Mouse (Mus musculus) MEL (cell line): Measurements from ENCODE around the gene Has1. TPM values are rescaled to one million over a fixed set of nuclear protein-coding genes. Genes with fewer than 3 reads are reported as not detected.
A peak's percentile ranks its signal among the peaks of the same experiment; 100 is the strongest.

ENCODE experiments used
- DNase-seq: peaks from one replicate; pipeline ENCODE4 v3.0.0; 2011; ENCODE audit warnings: low read depth, low spot score
- H3K27ac ChIP-seq: 2 replicates; pipeline ENCODE4 v1.5.1; 2012; ENCODE audit warnings: low read depth, mild to moderate bottlenecking, control low read depth, low read length, moderate library complexity; ENCODE audit not compliant: control insufficient read depth
- H3K27me3 ChIP-seq, 2 experiments: fragments of 150-350 bp in 1 of 2; sonication (generic) in 1 of 2; 2 replicates each; pipeline ENCODE4 v1.6.1; 2012; ENCODE audit warnings: low read length in 2 of 2, mild to moderate bottlenecking in 2 of 2, improper control_type of control experiment in 1 of 2, moderate library complexity in 1 of 2; ENCODE audit not compliant: insufficient read depth in 2 of 2, control insufficient read depth in 1 of 2
- H3K36me3 ChIP-seq, 2 experiments: 2 replicates each; pipeline ENCODE4 v1.6.1; 2012 to 2014; ENCODE audit warnings: low read length in 2 of 2, improper control_type of control experiment in 1 of 2, inconsistent platforms in 1 of 2, mild to moderate bottlenecking in 1 of 2; ENCODE audit not compliant: insufficient read depth in 2 of 2, control insufficient read depth in 1 of 2
- H3K4me1 ChIP-seq, 2 experiments: fragments of 150-350 bp in 1 of 2; sonication (generic) in 1 of 2; 2 replicates each; pipeline ENCODE4 v1.6.1; 2012; ENCODE audit warnings: low read length in 2 of 2, improper control_type of control experiment in 1 of 2, mild to moderate bottlenecking in 1 of 2; ENCODE audit not compliant: insufficient read depth in 2 of 2, control insufficient read depth in 1 of 2
- H3K4me3 ChIP-seq, 2 experiments: fragments of 150-350 bp in 1 of 2; sonication (generic) in 1 of 2; 2 replicates each; pipeline ENCODE4 v1.5.1; 2012; ENCODE audit warnings: low read depth in 2 of 2, low read length in 2 of 2, mild to moderate bottlenecking in 2 of 2, moderate library complexity in 2 of 2, control low read depth in 1 of 2, improper control_type of control experiment in 1 of 2; ENCODE audit not compliant: control insufficient read depth in 1 of 2, insufficient read depth in 1 of 2
- H3K79me2 ChIP-seq: 2 replicates; pipeline ENCODE4 v1.6.1; 2012; ENCODE audit warnings: mild to moderate bottlenecking, low read length, moderate library complexity; ENCODE audit not compliant: control insufficient read depth, poor library complexity, insufficient read depth
- H3K9ac ChIP-seq: 2 replicates; pipeline ENCODE4 v1.6.1; 2012; ENCODE audit warnings: low read depth, mild to moderate bottlenecking, control low read depth, low read length, moderate library complexity; ENCODE audit not compliant: control insufficient read depth, poor library complexity, severe bottlenecking
- H3K9me3 ChIP-seq: fragments of 150-350 bp; sonication (generic); replicated peaks from 2 replicates; pipeline ENCODE4 v1.6.1; 2012; ENCODE audit warnings: mild to moderate bottlenecking, low read length, improper control_type of control experiment, moderate library complexity; ENCODE audit not compliant: insufficient read depth
- CHD1 ChIP-seq: IDR thresholded peaks from 2 replicates; pipeline ENCODE4 v1.6.1; 2012; ENCODE audit warnings: low read depth, mild to moderate bottlenecking, inconsistent platforms, low read length, improper control_type of control experiment
- CHD2 ChIP-seq: IDR thresholded peaks from 2 replicates; pipeline ENCODE4 v1.6.1; 2011; ENCODE audit warnings: low read length, improper control_type of control experiment
- CTCF ChIP-seq, 3 experiments: IDR thresholded peaks in 2 of 3; conservative IDR thresholded peaks in 1 of 3; 2 replicates each; pipeline ENCODE4 v1.5.1; 2011 to 2012; ENCODE audit warnings: low read length in 3 of 3, low read depth in 2 of 3, mild to moderate bottlenecking in 2 of 3, improper control_type of control experiment in 1 of 3, inconsistent platforms in 1 of 3, mixed read lengths in 1 of 3, moderate library complexity in 1 of 3; ENCODE audit not compliant: control insufficient read depth in 1 of 3, insufficient read depth in 1 of 3, poor library complexity in 1 of 3, severe bottlenecking in 1 of 3
- ELF1 ChIP-seq: IDR thresholded peaks from 2 replicates; pipeline ENCODE4 v1.6.1; 2014; ENCODE audit warnings: low read depth, mild to moderate bottlenecking, inconsistent platforms, low read length, improper control_type of control experiment, moderate library complexity
- EP300 ChIP-seq, 2 experiments: IDR thresholded peaks; 2 replicates each; pipeline ENCODE4 v1.6.1; 2011; ENCODE audit warnings: improper control_type of control experiment in 2 of 2, low read length in 2 of 2, low read depth in 1 of 2, mild to moderate bottlenecking in 1 of 2
- ETS1 ChIP-seq: IDR thresholded peaks from 2 replicates; pipeline ENCODE4 v1.6.1; 2012; ENCODE audit warnings: low read depth, mild to moderate bottlenecking, inconsistent platforms, low read length, improper control_type of control experiment, moderate library complexity
- GABPA ChIP-seq: IDR thresholded peaks from 2 replicates; pipeline ENCODE4 v1.6.1; 2012; ENCODE audit warnings: low read depth, mild to moderate bottlenecking, inconsistent platforms, low read length, improper control_type of control experiment, moderate library complexity
- JUND ChIP-seq: IDR thresholded peaks from 2 replicates; pipeline ENCODE4 v1.6.1; 2011; ENCODE audit warnings: low read depth, mild to moderate bottlenecking, improper control_type of control experiment, low read length
- KAT2A ChIP-seq: conservative IDR thresholded peaks from 2 replicates; pipeline ENCODE4 v1.6.1; 2012; ENCODE audit warnings: low read depth, low read length, improper control_type of control experiment, inconsistent platforms
- MAX ChIP-seq: IDR thresholded peaks from 2 replicates; pipeline ENCODE4 v1.6.1; 2011; ENCODE audit warnings: low read length, improper control_type of control experiment
- MEF2A ChIP-seq: IDR thresholded peaks from 2 replicates; pipeline ENCODE4 v1.6.1; 2014; ENCODE audit warnings: low read depth, mild to moderate bottlenecking, inconsistent platforms, low read length, improper control_type of control experiment; ENCODE audit not compliant: poor library complexity, insufficient replicate concordance, severe bottlenecking; ENCODE audit errors: extremely low read depth
- MXI1 ChIP-seq: IDR thresholded peaks from 2 replicates; pipeline ENCODE4 v1.6.1; 2011; ENCODE audit warnings: mild to moderate bottlenecking, low read depth, low read length, improper control_type of control experiment
- MYB ChIP-seq: IDR thresholded peaks from 2 replicates; pipeline ENCODE4 v1.6.1; 2011; ENCODE audit warnings: mild to moderate bottlenecking, low read depth, low read length, improper control_type of control experiment
- MYC ChIP-seq: IDR thresholded peaks from 2 replicates; pipeline ENCODE4 v1.6.1; 2011; ENCODE audit warnings: low read depth, mild to moderate bottlenecking, low read length, improper control_type of control experiment, moderate library complexity
- POLR2A ChIP-seq, 2 experiments: IDR thresholded peaks; 2 replicates each; pipeline ENCODE4 v1.6.1; 2011 to 2012; ENCODE audit warnings: low read length in 2 of 2, mild to moderate bottlenecking in 2 of 2, control low read depth in 1 of 2, improper control_type of control experiment in 1 of 2, low read depth in 1 of 2, moderate library complexity in 1 of 2; ENCODE audit not compliant: control insufficient read depth in 1 of 2, insufficient read depth in 1 of 2, poor library complexity in 1 of 2
- RCOR1 ChIP-seq: IDR thresholded peaks from 2 replicates; pipeline ENCODE4 v1.6.1; 2012; ENCODE audit warnings: low read depth, mild to moderate bottlenecking, inconsistent platforms, low read length, improper control_type of control experiment
- SMC3 ChIP-seq: IDR thresholded peaks from 2 replicates; pipeline ENCODE4 v1.6.1; 2011; ENCODE audit warnings: low read depth, low read length, improper control_type of control experiment
- TAL1 ChIP-seq: IDR thresholded peaks from 2 replicates; pipeline ENCODE4 v1.6.1; 2012; ENCODE audit warnings: mild to moderate bottlenecking, inconsistent platforms, low read length, moderate library complexity, mixed read lengths
- TBP ChIP-seq: IDR thresholded peaks from 2 replicates; pipeline ENCODE4 v1.8.0; 2011; ENCODE audit warnings: low read depth, low read length, improper control_type of control experiment
- USF1 ChIP-seq: IDR thresholded peaks from 2 replicates; pipeline ENCODE4 v1.6.1; 2014; ENCODE audit warnings: low read depth, mild to moderate bottlenecking, inconsistent platforms, low read length, improper control_type of control experiment, moderate library complexity
- USF2 ChIP-seq, 2 experiments: IDR thresholded peaks; 2 replicates each; pipeline ENCODE4 v1.6.1; 2011 to 2012; ENCODE audit warnings: improper control_type of control experiment in 2 of 2, low read length in 2 of 2, borderline replicate concordance in 1 of 2, inconsistent platforms in 1 of 2, low read depth in 1 of 2, mild to moderate bottlenecking in 1 of 2; ENCODE audit not compliant: insufficient read depth in 1 of 2
- ZC3H11A ChIP-seq: IDR thresholded peaks from 2 replicates; pipeline ENCODE4 v1.6.1; 2012; ENCODE audit warnings: low read depth, mild to moderate bottlenecking, inconsistent platforms, low read length, improper control_type of control experiment
- ZMIZ1 ChIP-seq: IDR thresholded peaks from 2 replicates; pipeline ENCODE4 v1.6.1; 2012; ENCODE audit warnings: low read depth, mild to moderate bottlenecking, inconsistent platforms, low read length, improper control_type of control experiment, moderate library complexity
- ZNF384 ChIP-seq: IDR thresholded peaks from 2 replicates; pipeline ENCODE4 v1.6.1; 2012; ENCODE audit warnings: low read depth, mild to moderate bottlenecking, inconsistent platforms, low read length, improper control_type of control experiment
- polyA plus RNA-seq, 2 experiments: library from polyadenylated mRNA; stranded (reverse) in 1 of 2; unstranded in 1 of 2; fragments of >175 nt in 1 of 2; fragments of >200 nt in 1 of 2; gene quantifications; 2 replicates each; pipeline versions ENCODE4 v1.2.1 to v1.2.4; 2012; ENCODE audit warnings: low replicate concordance in 2 of 2, low read depth in 1 of 2; ENCODE audit not compliant: insufficient read length in 2 of 2, insufficient read depth in 1 of 2, missing spikeins in 1 of 2
- total RNA-seq: library from RNA; depleted of rRNA; stranded (reverse); fragments of 300-350 nt; gene quantifications from 2 replicates; pipeline ENCODE4 v1.2.3, GENCODE M21; 2012

The Has1 gene
- total and polyA plus RNA-seq, 3 experiments: 0.13 TPM; not detected in 2

DNA sequence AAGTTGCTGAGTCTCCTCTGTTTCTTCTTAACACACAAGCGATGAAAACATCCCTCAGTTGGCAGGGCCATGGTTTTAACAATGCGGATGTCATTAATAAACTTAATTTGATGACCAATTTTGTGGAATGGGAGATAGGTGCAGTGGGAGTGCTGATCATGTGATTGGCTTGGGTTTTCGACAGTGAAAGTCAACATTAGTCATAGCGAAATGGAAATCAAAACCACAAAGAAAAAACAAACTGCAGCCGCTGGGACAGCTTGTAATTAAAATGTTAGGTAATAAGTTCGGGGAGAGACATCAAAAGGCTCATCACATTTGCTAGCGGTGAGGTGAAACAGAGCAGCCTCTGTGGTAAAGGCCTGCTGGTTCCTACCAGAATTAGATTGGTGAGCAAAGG is 14.2 kb downstream of the Has1 start:
- 0 out of 4 replicates have a peak, but pooled peaks cover 0 to 4% of the 10 kb centered on the region in 2 experiments for H3K4me1 ChIP-seq
- TF ChIP-seq ELF1: no peak
- no peak overlapping the region for H3K9ac ChIP-seq
- H3K4me3 ChIP-seq: no peak overlapping the region
- H3K36me3 ChIP-seq: peaks cover 0 to 7% of the 10 kb centered on the region in 2 experiments; a peak in 2 of 4 replicates
- H3K9me3 ChIP-seq: no peaks in the 10 kb centered on the region
- no peak overlapping the region for H3K27ac ChIP-seq
- H3K27me3 ChIP-seq: no peaks in the 10 kb centered on the region
- peaks cover 6% of the 10 kb centered on the region for H3K79me2 ChIP-seq
- no peak for DNase-seq

DNA sequence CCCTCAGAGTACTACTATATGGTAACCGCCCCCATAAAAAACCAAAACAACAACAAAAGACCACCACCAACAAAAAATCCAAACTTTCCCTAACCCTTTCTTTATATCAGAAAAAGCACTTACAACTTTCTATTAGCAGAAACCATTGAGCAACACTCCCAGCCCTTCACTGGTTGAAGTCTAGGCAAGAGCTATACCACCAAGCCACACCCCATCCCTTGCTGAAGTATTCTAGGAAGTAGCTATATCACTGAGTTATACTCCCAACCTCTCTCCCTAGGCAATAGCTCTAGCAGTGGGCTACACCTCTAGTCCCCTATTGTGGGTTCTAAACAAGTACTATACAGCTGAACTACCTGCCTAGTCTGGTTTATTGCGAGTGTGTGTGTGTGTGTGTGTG is 15.7 kb downstream of the Has1 start:
- no peak overlapping the region for H3K27ac ChIP-seq
- peak; percentile 57 for DNase-seq

DNA sequence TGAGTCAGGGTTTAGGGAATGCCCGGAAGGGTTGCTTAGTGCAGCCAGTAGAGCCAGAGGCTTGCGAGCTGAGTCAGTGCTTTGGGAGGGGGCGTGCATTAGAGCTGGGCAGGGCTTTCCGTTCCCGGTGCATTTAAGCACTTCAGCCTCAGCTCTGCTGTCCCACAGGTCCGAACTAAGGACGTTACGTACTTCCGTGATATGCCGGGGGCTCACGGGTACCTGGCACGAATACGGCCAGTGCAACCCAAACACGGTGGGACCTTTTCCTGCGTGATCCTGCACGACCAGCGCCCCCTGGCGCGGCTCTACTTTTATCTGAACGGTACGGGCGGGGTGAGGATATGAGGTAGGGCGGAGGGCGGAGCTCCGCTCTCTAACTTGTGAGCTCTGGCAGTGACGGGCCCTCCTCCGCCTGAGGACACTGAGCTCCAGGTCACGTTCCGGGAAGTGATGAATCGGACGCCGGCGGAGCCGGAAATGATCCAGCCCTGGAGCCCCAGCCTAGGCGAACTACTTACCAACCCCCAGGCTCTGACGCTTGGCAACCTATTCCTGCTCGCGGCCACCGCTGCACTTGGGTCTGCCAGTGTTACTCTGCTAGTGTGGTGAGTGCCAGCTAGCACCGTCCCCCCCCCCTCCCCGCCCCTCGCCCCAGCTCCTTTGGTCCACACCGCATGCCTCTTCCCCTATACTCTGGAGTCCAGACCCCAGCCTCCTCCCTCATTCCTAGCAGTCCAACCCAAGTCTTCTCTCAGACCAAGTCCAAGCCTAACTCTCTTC is 16.9 kb downstream of the Has1 start:
- peak; percentile 95 for DNase-seq
- H3K4me3 ChIP-seq: peak overlapping the region; percentile 87 to 89
- H3K9ac ChIP-seq: peak overlapping the region; percentile 85
- H3K36me3 ChIP-seq: peaks cover 0 to 7% of the 10 kb centered on the region in 2 experiments; a peak in 2 of 4 replicates
- no peaks in the 10 kb centered on the region for H3K27me3 ChIP-seq
- 0 out of 4 replicates have a peak, but pooled peaks cover 0 to 4% of the 10 kb centered on the region in 2 experiments for H3K4me1 ChIP-seq
- H3K9me3 ChIP-seq: no peaks in the 10 kb centered on the region
- peak overlapping the region; percentile 46 for H3K27ac ChIP-seq
- H3K79me2 ChIP-seq: peaks cover 6% of the 10 kb centered on the region
- TF ChIP-seq CTCF (IDR thresholded peaks at IDR 0.05 in 2 of 3, conservative IDR thresholded peaks at IDR 0.05 in 1 of 3; ENCODE audit: control insufficient read depth in 1 of 3, insufficient read depth in 1 of 3, low read depth in 2 of 3, low read length in 3 of 3, poor library complexity in 1 of 3, severe bottlenecking in 1 of 3): peak; percentile 59 to 80 (median 77)
- no peak for TF ChIP-seq CHD2
- peak; percentile 59; the same call in 1 of the 2 replicates for TF ChIP-seq MAX
- peak; percentile 71 for TF ChIP-seq ETS1
- no peak for TF ChIP-seq TAL1
- TF ChIP-seq SMC3: peak; percentile 63
- TF ChIP-seq ZMIZ1: peak; percentile 74
- no peak for TF ChIP-seq GABPA
- no peak for TF ChIP-seq ZNF384
- TF ChIP-seq MXI1: peak; percentile 80
- TF ChIP-seq MEF2A: no peak
- peak; percentile 30; the same call in 1 of the 2 replicates for TF ChIP-seq ZC3H11A
- TF ChIP-seq POLR2A (IDR thresholded peaks at IDR 0.05; ENCODE audit: control insufficient read depth in 1 of 2, insufficient read depth in 1 of 2, low read depth in 1 of 2, low read length in 2 of 2, poor library complexity in 1 of 2): peak; percentile 48 to 90; a peak in 3 of 4 replicates
- TF ChIP-seq USF1: peak; percentile 87
- no peak for TF ChIP-seq JUND
- 0 out of 2 replicates have a peak, but pooled peaks have one; percentile 26 for TF ChIP-seq MYC
- TF ChIP-seq EP300 (IDR thresholded peaks at IDR 0.05; ENCODE audit: low read depth in 1 of 2, low read length in 2 of 2): no peak
- peak; percentile 80 for TF ChIP-seq TBP
- peak; percentile 47; the same call in 1 of the 2 replicates for TF ChIP-seq RCOR1
- TF ChIP-seq KAT2A: peak; percentile 30; the same call in 1 of the 2 replicates
- no peak for TF ChIP-seq MYB
- no peak for TF ChIP-seq CHD1

More for the DNA sequence above, 15.7 kb downstream of the Has1 start:
- no peaks in the 10 kb centered on the region for H3K27me3 ChIP-seq
- no peaks in the 10 kb centered on the region for H3K9me3 ChIP-seq
- H3K79me2 ChIP-seq: peaks cover 6% of the 10 kb centered on the region
- TF ChIP-seq USF2 (IDR thresholded peaks at IDR 0.05; ENCODE audit: borderline replicate concordance in 1 of 2, insufficient read depth in 1 of 2, low read depth in 1 of 2, low read length in 2 of 2) (no peak), ZC3H11A (no peak)
- peaks cover 0 to 7% of the 10 kb centered on the region in 2 experiments; a peak in 2 of 4 replicates for H3K36me3 ChIP-seq
- 0 out of 4 replicates have a peak, but pooled peaks cover 0 to 4% of the 10 kb centered on the region in 2 experiments for H3K4me1 ChIP-seq
- peak overlapping the region in 1 of 2 experiments; percentile 87; a peak in 3 of 4 replicates for H3K4me3 ChIP-seq
- no peak overlapping the region; the same call in 1 of the 2 replicates for H3K9ac ChIP-seq
